Mouse (Mus musculus) thymus, postnatal 25 days (tissue): Measurements from ENCODE around the gene Dzip1.

Source experiments
- DNase-seq: peaks from one replicate; pipeline ENCODE4 v3.0.0; 2022

Dzip1 gene

DNA sequence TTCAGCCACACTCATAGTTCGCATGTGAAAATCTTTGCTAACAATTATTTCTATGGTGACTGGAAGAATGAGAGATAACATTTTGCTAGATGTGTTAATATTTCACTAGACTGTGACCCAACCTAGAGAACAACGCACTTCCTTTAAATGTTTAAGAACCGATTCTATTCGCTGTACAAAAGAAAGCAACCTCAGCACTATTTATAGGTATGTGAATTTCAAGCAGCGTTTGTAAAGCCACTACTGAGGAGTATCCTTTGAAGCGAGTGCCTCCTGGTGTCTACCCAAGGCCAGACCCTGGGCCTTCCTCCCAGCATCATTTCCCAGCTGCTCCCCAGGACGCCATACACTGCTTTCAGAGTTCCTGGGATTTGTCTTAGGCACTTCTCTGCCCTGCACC lies 4.6 kb downstream of the Dzip1 start:
- no peak for DNase-seq

DNA sequence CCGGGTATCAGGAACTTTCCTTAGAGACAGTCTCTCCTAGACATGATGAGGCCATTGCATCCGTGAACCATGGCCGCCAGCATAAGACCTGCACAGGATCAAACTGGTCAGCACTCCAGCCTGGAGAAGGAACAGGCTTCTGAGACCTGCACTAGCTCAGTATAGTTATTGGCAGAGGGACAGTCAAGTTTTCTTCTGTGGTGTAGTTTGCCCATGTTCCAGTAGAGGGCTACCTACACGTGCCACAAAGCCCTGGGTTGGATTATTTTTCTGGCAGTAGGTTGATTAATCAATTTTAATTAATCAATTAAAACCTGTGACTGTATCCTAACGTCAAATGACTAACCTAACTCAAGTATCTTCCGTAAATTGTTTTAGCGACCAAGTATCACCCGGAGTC lies 6.2 kb downstream of the Dzip1 start:
- no peak for DNase-seq

DNA sequence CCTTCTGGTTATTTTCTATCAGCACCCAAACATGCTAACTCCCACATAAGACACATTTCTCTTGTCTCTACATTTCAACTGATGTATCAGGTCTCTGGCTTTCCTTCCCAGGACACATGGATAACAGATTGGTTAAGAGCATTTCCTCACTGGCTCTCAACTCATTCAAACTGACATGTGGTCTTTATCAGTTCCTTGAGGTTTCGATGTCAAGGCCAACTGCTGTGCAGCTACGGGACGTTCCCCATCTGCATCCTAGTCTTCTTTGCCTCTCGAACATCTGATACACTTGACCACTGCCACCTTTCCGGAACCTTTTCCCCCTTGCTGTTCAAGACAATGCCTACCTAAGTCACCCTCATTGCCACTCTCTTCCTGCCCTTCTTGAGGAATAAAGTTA lies 11.6 kb downstream of the Dzip1 start:
- DNase-seq = no peak

DNA sequence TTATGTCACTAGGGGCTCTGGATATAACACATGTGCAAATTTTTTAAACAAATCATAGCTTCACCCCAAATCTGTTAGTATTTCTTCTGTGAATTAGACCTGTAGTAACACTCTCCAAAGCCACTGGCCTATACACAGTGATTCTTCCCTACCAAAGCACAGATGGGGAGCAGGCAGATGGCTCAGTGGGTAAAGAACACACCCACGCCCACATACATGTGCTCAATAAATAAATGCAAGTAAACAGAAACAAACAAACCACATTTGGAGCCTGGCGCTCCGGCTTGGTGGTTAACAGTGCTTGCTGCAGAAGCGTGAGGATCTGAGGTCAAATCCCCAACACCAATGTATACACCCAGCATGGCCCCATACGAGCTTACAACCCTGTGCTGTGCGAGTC lies 13.7 kb downstream of the Dzip1 start:
- no peak for DNase-seq

DNA sequence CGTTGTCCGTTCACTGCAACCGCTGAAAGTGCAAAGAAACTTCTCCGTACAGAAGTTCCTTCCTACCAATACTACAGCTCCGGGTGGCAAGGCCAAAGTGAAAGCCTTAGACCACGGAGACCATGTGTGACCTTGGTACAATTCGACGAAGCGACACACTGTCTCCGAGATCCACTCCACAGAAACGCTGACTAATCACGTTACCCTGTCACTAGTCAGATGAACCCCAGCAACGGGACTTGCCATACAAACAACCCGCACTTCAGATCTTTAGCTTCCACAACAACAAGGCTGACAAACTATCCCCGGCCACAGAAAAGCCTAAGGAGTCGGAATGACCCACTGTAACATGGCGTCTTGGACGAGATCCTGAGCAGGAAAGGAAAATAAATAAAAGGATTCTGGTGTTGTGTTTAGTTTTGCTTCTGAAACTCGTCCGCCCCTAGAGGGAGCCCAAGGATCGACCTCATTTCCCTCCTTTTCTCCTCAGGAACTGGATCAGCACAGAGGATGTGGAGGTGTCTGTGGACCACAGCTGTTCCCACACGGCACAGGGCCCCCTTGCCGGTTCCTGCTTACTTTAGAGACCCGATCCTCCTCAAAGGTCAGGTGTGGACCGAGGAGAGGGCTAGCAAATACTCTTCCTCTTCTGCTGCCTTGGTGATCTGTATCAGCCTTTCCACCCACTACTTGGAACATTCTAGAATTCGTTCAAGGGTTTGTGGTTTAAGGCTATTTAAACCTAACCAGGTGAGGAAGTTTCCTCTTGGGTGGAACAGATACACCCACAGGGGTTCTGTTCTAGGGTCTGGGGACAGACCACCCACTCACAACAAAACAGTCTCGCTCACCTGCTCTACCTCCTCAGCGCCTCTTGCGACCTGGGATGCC lies 14.7 kb downstream of the Dzip1 start:
- peak; percentile 62 for DNase-seq

DNA sequence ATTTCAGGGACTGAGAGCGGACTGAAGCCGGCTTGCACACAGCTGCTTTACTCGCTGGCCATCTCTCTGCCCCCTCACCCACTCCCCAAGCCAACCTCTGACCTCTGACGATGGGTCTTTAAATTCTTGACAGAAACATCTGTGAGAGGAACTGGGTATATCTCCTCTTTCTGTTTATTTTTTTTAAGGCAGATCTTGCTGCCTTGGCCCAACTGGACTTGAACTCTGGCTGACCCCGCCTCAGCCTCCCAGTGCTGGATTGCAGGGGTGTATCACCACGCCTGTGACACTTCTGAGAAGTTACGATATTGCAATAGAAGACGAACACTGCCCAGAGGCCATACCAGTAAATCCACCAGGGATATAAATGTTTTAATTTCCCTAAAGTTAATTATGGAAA lies 15.4 kb downstream of the Dzip1 start:
- no peak for DNase-seq

DNA sequence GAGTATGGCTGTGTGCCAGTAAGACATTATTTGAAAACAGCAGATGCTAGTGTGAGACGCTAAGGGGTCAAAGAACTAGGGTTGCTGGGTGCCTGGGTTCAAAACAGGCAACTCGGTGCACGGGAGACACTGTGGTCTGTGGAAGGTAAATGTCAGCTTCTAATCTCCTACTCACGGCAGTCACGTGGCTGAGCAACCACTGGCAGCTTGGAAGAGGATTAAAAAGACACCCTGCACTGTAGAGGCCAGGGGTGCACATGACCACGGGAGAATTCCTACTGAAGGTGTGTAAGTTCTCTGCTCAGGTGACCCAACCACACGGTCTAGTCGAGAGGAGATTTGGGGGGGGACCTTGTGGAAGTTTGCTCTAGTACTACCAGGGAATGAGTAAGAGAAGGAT lies 17.7 kb downstream of the Dzip1 start:
- DNase-seq = no peak

DNA sequence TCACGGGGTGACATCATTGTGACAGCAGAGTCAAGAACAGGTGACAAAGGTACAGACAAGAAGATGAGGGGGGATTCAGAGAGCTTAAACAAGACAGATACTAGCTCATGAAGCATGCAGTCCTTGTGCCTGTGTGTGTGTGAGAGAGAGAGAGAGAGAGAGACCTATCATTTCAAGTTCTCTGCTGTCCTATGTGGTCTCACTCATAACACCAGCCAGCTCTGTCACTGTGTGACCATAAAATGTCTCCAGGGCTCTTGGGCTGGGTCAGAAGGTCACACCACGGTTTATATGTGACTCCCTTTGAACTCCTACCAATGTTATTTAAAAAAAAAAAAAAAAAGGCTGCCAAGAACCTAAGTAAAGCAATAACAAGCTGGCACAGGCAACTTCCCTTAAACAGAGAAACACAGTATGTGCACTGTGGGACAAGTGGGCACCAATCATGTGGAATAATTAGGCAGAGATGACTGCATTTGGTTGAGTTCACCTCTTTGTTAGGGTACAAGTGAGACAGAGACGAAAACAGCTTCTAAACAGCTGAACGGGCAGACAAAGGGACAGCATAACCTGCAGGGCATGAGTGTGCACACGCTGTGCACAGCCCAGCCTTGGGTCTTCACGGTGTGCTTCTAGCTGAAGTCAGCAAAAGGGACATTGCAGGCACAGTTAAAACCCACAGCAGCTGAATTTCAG lies 21.2 kb downstream of the Dzip1 start:
- no peak for DNase-seq

DNA sequence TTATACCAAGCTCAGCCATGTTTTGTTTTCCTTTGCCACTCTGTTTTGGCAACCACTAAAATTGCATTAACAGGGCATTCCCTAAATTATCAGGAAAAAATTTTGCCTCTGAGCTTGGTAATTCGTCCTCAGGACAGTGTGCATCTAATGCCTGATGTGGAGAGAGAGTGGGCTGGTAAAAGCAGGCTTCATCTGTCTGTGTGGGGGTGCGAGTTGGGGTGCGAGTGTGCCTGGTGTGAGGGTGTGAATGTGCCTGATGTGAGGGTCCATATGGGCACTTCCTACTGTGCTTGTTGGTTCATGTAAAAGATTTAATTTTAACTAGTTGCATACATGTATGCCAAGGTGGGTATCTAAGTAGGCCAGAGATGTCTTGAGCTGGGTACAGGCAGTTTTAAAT lies 21.9 kb downstream of the Dzip1 start:
- no peak for DNase-seq

DNA sequence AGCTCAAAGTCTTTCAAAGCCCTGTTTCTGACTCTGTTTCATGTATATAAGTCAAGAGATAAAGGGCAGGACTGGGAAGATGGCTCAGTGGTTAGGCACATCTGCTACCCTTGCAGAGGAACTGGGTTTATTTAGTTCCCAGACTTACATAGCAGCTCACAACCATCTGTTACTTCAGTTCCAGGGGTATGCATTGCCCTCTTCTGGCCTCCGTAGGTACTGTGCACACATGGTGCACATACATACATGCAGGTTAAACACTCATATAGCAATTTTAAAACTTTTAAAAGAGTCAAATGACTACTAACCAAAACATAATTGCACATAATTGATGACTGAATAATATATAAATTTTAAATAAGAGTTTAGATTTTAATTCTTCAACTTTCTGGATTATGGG lies 24.3 kb downstream of the Dzip1 start:
- DNase-seq = no peak

DNA sequence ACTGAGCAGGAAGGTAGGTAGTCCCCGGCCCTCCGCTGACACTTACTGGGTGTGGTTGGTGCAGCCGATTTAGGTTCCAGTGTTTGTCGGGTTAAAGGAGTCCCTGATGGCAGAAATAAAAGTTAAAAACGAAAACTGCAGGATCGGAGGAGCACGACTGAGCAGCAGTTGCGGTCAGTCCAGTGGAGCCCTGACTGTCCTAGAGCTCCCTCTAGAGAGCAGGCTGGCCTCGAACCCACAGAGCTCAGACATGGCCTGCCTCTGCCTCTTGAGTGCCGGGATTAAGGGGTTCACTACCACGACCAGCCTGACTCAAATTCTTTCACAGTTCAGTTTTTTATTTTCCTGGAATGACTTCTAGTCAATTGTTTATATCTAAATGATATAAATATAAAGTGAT lies 25.3 kb downstream of the Dzip1 start:
- DNase-seq = peak; percentile 33

DNA sequence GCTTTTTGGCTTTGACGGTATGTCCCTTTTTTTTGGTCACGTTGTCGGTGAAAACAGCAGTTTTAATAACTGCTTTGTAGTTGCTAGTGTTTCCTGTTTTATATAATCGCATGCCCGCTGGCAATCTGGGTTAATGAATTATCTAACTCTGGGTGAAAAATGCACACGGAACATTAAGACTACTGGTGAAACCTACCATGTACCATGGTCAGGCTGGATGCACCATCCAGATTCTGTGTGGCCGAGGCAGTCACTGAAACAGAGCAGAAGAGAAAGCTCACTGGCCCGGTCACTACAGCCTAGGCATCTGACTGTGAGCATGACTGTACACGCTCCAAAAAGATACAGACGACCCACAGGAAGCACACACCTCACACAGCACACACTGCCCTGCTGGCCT lies 29.6 kb downstream of the Dzip1 start:
- no peak for DNase-seq

DNA sequence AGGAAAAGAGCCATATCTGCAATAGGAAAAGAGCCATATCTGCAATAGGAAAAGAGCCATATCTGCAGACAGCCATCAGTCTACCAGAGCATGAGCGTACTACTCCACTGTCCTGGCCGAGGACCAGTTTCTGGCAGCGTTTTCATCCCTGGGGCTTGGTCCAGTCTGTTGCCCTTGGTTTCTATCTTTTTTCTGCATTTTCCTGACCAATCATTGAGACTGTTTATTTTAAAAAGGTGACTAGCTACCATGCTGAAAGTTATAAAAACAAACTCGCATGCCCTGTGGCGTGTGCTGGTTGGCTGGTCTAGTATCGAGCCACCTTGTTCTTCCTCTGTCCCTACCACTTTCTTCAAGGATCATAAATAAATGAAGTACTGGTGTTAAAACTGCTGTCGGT lies 30.0 kb downstream of the Dzip1 start:
- DNase-seq = no peak

DNA sequence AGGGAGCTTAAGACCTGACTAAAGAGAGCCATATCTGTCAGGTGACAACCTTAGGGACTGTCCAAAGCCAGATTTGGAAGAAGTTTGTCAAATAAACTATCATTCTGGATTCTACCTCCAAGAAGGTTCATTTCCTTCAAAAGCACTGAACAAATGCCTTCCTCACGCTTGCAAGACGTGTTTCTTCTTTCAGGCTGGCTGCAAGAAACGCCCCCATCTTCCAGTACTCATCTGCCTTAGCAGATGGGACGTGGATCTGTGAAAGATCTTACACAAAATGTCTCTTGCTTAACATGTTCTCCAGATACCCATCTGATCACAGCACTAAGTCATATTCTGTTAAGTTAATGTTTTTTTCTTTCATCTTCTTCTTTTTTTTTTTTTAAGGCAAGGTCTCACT lies 35.2 kb downstream of the Dzip1 start:
- no peak for DNase-seq

DNA sequence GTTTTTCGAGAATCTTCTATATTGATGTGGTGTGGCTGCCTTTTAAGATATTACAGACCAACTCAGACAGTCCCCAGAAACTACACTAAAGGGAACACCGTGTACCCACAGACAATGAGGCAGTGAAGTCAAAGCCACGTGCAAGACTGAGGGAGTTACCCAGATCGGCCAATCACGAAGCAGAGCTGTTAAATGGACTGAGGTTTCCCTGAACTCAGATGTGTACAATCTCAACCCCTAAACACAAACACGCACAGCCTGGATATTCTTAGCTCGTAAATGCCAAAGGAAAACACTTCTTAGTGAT lies 41.1 kb downstream of the Dzip1 start:
- no peak for DNase-seq

DNA sequence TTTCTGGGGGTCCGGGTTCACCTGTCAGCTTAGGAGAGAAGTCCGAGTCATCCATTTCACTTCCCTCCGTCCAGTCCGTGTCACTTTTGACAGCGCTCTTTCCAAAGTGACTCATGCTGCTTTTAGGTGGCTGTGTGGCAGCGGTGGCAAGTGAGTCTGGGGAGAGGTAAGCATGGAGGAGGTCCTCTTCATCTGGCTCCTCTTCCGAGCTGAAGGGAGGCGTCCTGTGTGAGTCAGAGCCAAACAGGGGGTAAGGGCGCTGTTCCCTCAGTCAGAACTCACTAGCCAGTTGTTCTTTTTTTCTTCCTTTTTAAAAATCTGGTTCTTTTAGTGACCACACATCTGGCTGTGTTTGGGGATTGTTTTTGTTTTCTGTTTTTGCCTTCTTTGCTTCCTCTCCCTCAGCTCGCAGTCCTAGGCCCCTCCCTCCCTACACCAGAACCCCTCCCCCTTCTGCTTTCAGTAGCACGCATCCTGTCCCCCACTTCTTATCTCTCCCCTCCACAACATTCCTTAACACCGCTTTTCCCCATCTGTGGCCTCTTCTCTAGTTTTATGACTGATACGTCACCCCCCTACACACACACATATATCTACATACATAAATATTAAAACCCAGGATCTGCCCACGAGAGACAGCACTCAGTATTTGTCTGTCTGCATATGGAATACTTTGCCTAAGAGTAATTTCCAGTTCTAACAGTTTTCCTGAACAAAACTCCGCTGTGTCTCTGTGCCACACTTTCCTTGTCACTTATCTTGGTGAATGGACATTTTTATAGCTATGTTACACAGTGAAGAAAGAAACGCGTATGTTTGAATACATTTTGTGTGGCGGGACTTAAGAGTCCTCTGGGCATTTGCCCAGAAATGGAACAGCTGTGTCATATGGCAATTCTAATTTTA lies 41.7 kb downstream of the Dzip1 start:
- DNase-seq = no peak

DNA sequence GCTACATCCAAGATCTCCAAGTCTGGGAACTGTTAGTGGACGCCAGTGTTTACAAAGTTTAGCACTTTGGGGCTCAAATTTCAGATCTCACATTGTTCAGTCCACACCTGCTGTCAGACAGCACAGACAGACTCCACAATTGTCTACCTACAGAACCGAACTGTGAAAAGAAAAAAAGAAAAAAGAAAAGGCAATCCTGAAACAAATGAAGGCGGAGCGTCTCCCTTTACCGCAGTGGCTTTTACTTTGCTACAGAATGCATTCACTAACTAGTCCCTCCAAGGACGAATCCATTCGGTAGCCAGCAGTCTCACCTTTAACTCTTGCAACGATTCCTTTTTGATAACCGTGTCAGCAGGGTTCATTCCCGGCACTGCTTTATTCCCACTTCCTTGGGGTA lies 44.6 kb downstream of the Dzip1 start:
- DNase-seq = no peak

DNA sequence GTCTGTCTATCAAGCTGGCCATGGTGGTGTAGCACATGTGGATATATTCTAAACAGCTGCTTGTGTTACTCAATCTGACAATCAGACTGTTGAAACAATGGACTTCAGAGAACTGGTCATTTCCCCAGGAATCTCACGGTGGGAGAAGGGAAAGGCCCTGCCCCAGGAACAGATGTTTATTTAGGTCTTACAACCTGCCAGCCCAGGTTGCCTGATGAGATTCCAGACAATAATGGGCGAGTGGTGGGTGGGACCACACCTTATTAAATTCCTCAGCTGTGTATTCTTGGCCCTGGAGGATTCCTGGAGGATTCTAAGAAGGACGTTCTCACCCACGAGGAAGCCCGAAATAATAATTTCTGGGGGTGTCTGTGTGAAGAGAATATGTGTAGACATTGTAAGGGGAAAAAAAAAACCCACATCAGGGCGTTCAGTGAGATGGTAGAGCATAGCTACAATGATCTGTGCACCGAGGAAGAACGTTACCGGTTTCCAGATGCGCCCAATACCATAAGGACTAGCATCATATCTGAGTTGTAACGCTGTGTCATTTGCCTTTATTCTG lies 46.8 kb downstream of the Dzip1 start:
- DNase-seq = no peak

DNA sequence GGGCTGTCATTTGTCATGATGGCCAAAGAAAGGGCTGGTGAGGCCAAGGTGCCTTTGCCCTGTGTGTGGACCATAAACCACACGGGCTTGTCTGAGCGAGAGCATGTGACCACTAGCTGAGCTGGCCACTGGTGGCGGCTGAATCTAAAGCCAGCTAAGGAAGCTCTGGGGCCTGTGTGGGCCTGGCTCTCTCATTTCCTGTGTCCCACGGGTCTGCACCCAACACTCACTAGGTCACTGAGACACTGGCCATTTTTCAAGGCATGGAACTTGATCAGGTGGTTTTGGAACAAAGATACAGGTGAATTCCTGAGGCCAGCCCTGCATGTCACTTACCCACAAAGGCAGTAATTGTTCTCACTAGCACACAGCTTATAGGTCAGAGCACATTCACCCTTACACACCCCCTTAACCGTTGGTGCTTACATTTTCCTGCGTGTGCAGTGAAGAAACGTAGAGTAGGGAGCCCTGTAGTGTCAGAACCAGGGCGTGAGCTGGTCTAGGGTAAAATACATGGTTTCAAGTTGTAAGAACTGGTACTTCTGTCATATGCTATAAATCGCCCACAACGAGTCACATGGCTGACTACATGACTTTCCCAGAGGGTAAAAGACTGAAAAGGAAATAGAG lies 50.4 kb downstream of the Dzip1 start:
- DNase-seq = no peak

DNA sequence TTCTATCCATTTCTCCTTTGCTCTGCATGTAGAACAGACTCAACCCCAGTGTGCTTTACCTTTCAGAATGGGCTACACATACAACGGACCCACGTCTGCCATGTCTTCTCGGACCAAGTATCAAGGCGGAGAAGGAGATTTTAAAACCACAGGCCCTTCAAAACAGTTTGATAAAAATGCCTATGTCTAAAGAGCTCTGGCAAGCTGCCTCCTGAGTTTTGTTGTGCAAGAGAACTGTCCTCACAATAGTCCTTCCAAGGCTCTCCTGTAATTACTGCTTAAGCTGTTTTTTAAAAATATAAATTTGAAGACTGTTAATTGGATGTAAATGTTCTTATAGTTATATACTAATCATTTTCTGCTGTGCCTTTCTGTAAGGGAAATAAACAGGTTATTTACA lies 51.1 kb downstream of the Dzip1 start:
- DNase-seq = no peak

DNA sequence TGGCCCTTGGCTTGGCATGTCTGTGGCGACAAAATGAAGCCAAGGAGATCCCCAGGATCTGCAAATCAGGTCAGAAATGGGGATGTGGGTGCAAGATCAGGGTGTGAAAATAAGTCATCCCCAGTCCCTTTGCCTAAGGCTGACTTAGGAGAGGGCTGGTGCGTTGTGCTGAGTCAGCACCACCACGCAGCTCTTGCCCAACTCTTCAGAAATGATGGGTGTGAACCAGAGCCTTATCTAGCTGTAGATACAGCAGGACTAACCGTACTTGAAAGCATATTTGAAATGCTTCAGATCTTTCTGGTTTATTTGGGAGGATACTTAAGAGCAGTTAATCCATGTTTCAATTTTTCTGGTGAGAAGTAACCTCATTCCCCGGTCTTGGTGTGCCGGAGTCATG lies 55.5 kb downstream of the Dzip1 start:
- no peak for DNase-seq

DNA sequence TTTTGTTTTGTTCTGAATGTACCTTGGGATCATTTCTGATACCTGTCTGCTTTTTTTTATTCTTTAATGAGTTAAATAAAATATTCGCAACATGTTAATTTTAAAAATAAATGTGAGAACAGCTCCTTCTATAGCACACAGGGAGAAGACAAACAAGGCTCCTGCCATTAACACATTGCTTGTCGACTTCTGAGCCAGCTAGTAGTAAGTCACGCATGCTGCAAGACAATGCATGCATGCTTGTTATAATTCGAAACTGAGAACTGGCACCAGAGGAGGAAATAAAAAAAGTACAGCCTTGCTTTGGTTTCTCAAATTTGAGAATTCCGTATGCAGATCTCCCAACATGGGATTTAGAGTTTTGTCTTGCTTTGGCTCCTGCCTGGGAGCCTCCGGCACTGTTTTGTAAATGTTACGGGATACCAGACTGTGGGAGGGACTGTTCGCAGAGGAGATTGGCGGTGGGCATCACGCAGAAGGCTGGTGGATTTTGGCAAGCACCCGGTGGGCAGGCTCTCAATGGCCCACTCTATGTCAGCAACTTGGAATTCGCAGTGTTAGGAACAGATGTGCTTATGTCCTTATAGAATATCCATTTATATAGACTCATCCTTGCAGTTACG lies 57.0 kb downstream of the Dzip1 start:
- no peak for DNase-seq
